Mouse (Mus musculus) brown adipose tissue, adult 24 weeks (tissue): ENCODE results near the gene Cdk19. TPM values are rescaled to one million over a fixed set of nuclear protein-coding genes. Genes with fewer than 3 reads are reported as not detected.
A peak's percentile ranks its signal among the peaks of the same experiment; 100 is the strongest.
"Not testable (repeated sequence)": the region's sequence is repeated elsewhere in the genome, so short reads cannot be mapped to it uniquely, and the experiment has no call there.

ENCODE experiments used
- H3K27ac ChIP-seq: fragments of 200-500 bp; replicated peaks from 2 replicates; pipeline ENCODE4 v1.5.1; 2012; ENCODE audit warnings: low read depth, mild to moderate bottlenecking, low read length
- H3K4me1 ChIP-seq: fragments of 200-500 bp; 2 replicates; pipeline ENCODE4 v1.6.1; 2012; ENCODE audit warnings: low read length, mixed read lengths; ENCODE audit not compliant: control insufficient read depth, insufficient read depth, insufficient read length
- H3K4me3 ChIP-seq: fragments of 200-500 bp; 2 replicates; pipeline ENCODE4 v1.5.1; 2012; ENCODE audit warnings: low read depth, mild to moderate bottlenecking, low read length, moderate library complexity; ENCODE audit not compliant: insufficient read depth
- polyA plus RNA-seq: library from polyadenylated mRNA; stranded (reverse); fragments of >200 nt; gene quantifications from 2 replicates; pipeline ENCODE4 v1.2.4, GENCODE M21; 2012; ENCODE audit not compliant: missing spikeins, insufficient read depth, insufficient read length

Gene Cdk19
- polyA plus RNA-seq, 1 experiment = 6.8 TPM

- Histone ChIP-seq H3K4me1 (no peaks in the 10 kb centered on the region), H3K4me3 (no peak overlapping the region), H3K27ac (no peak overlapping the region)
Measured at GRCm38 (mm10) chr10:40491131-40491530, 151.8 kb downstream of the Cdk19 start.

- no peaks in the 10 kb centered on the region for H3K4me1 ChIP-seq
- H3K27ac ChIP-seq = peak overlapping the region; percentile 24; the same call in 1 of the 2 replicates
- H3K4me3 ChIP-seq = no peak overlapping the region
Measured at GRCm38 (mm10) chr10:40491748-40492147, 152.4 kb downstream of the Cdk19 start.

- H3K27ac ChIP-seq = no peak overlapping the region
- no peaks in the 10 kb centered on the region for H3K4me1 ChIP-seq
- H3K4me3 ChIP-seq = no peak overlapping the region
Measured at GRCm38 (mm10) chr10:40494181-40495162, 155.1 kb downstream of the Cdk19 start.

- Histone ChIP-seq H3K27ac (no peak overlapping the region), H3K4me1 (no peaks in the 10 kb centered on the region), H3K4me3 (no peak overlapping the region)
Measured at GRCm38 (mm10) chr10:40497301-40498041, 158.1 kb downstream of the Cdk19 start.

- Histone ChIP-seq H3K4me3 (no peak overlapping the region), H3K4me1 (no peaks in the 10 kb centered on the region), H3K27ac (no peak overlapping the region)
Measured at GRCm38 (mm10) chr10:40498426-40498825, 159.1 kb downstream of the Cdk19 start.

- Histone ChIP-seq H3K4me1 (no peaks in the 10 kb centered on the region), H3K4me3 (0 out of 2 replicates have a peak overlapping the region, but pooled peaks have one; percentile 20), H3K27ac (peak overlapping the region; percentile 31; the same call in 1 of the 2 replicates)
Measured at GRCm38 (mm10) chr10:40499314-40500252, 160.2 kb downstream of the Cdk19 start.

GRCm38 (mm10) chr10:40500723-40501245 lies 161.4 kb downstream of the Cdk19 start:
- H3K27ac ChIP-seq = no peak overlapping the region

GRCm38 (mm10) chr10:40502734-40503133 lies 163.4 kb downstream of the Cdk19 start:
- Histone ChIP-seq H3K27ac (no peak overlapping the region; the same call in 1 of the 2 replicates), H3K4me1 (no peaks in the 10 kb centered on the region), H3K4me3 (no peak overlapping the region)

More at GRCm38 (mm10) chr10:40500723-40501245, 161.4 kb downstream of the Cdk19 start:
- H3K4me1 ChIP-seq = no peaks in the 10 kb centered on the region
- no peak overlapping the region for H3K4me3 ChIP-seq

GRCm38 (mm10) chr10:40510356-40510755 lies 171.0 kb downstream of the Cdk19 start:
- Histone ChIP-seq H3K4me3 (no peak overlapping the region), H3K4me1 (no peaks in the 10 kb centered on the region)

GRCm38 (mm10) chr10:40511221-40511677 lies 171.9 kb downstream of the Cdk19 start:
- no peak overlapping the region; the same call in 1 of the 2 replicates for H3K27ac ChIP-seq

More at GRCm38 (mm10) chr10:40510356-40510755, 171.0 kb downstream of the Cdk19 start:
- no peak overlapping the region for H3K27ac ChIP-seq

GRCm38 (mm10) chr10:40512185-40512584 lies 172.8 kb downstream of the Cdk19 start:
- no peak overlapping the region for H3K4me3 ChIP-seq
- no peak overlapping the region for H3K27ac ChIP-seq
- no peaks in the 10 kb centered on the region for H3K4me1 ChIP-seq

More at GRCm38 (mm10) chr10:40511221-40511677, 171.9 kb downstream of the Cdk19 start:
- Histone ChIP-seq H3K4me1 (no peaks in the 10 kb centered on the region), H3K4me3 (no peak overlapping the region)

- H3K4me3 ChIP-seq, H3K4me1 ChIP-seq, H3K27ac ChIP-seq: not testable (repeated sequence)
Measured at GRCm38 (mm10) chr10:40512996-40513395, 173.6 kb downstream of the Cdk19 start.

GRCm38 (mm10) chr10:40515225-40515681 lies 175.9 kb downstream of the Cdk19 start:
- no peaks in the 10 kb centered on the region for H3K4me1 ChIP-seq
- H3K27ac ChIP-seq = no peak overlapping the region
- no peak overlapping the region for H3K4me3 ChIP-seq

- no peaks in the 10 kb centered on the region for H3K4me1 ChIP-seq
Measured at GRCm38 (mm10) chr10:40516421-40516820, 177.1 kb downstream of the Cdk19 start.

More at GRCm38 (mm10) chr10:40516421-40516820, 177.1 kb downstream of the Cdk19 start:
- no peak overlapping the region for H3K4me3 ChIP-seq
- no peak overlapping the region for H3K27ac ChIP-seq
